Mouse (Mus musculus) forebrain, embryonic 16.5 days (tissue): ENCODE data around the gene Gm12184. TPM values are rescaled to one million over a fixed set of nuclear protein-coding genes. Genes with fewer than 3 reads are reported as not detected.

ENCODE experiments used
- ATAC-seq: fragments of 200-750 bp; cut with Nextera tagmentation; 2 replicates; pipeline ENCODE4 v1.8.0; 2017; ENCODE audit warnings: mild to moderate bottlenecking, moderate library complexity
- H3K27ac ChIP-seq: fragments of 300-500 bp; sonication (generic); 2 replicates; pipeline ENCODE4 v1.5.1; 2014; ENCODE audit warnings: low read length, control low read depth
- H3K27me3 ChIP-seq: fragments of 300-500 bp; sonication (generic); replicated peaks from 2 replicates; pipeline ENCODE4 v1.6.1; 2014; ENCODE audit warnings: low read length; ENCODE audit not compliant: control insufficient read depth, insufficient read depth
- H3K36me3 ChIP-seq: fragments of 300-500 bp; sonication (generic); 2 replicates; pipeline ENCODE4 v1.6.1; 2014; ENCODE audit not compliant: control insufficient read depth, insufficient read depth
- H3K4me1 ChIP-seq: fragments of 300-500 bp; sonication (generic); replicated peaks from 2 replicates; pipeline ENCODE4 v1.6.1; 2014; ENCODE audit warnings: low read length; ENCODE audit not compliant: control insufficient read depth, insufficient read depth
- H3K4me2 ChIP-seq: fragments of 300-500 bp; sonication (generic); 2 replicates; pipeline ENCODE4 v1.6.1; 2014; ENCODE audit warnings: mild to moderate bottlenecking, low read length, control low read depth
- H3K4me3 ChIP-seq: fragments of 300-500 bp; sonication (generic); replicated peaks from 2 replicates; pipeline ENCODE4 v1.5.1; 2014; ENCODE audit warnings: mild to moderate bottlenecking, low read length, control low read depth
- H3K9ac ChIP-seq: fragments of 300-500 bp; sonication (generic); replicated peaks from 2 replicates; pipeline ENCODE4 v1.6.1; 2014; ENCODE audit warnings: low read depth, low read length, control low read depth
- H3K9me3 ChIP-seq: fragments of 300-500 bp; sonication (generic); 2 replicates; pipeline ENCODE4 v1.6.1; 2016; ENCODE audit warnings: low read length; ENCODE audit not compliant: control insufficient read depth
- WGBS: fragments of 180-500 bp; shearing (Covaris S2); extraction: QIAGEN DNeasy Blood & Tissue Kit; methylation state at CpG from one replicate; pipeline ENCODE4 v1.1.7; 2014; 5-methylcytosine and 5-hydroxymethylcytosine counted together
- polyA plus RNA-seq: library from polyadenylated mRNA; unstranded; fragments of >200 nt; fragmentation: Nextera tagmentation; extraction: Ambion mirVana; gene quantifications from 2 replicates; pipeline ENCODE4 v1.2.1, GENCODE M21; 2015

Gene Gm12184
- polyA plus RNA-seq, 1 experiment from 2014 or later: 3.9 TPM

- Histone ChIP-seq H3K4me1 (0 out of 2 replicates have a peak, but pooled peaks cover 3% of the 10 kb centered on the region), H3K9me3 (no peaks in the 10 kb centered on the region), H3K27me3 (no peaks in the 10 kb centered on the region), H3K4me2 (no peak overlapping the region), H3K36me3 (peaks cover 52% of the 10 kb centered on the region), H3K27ac (no peak overlapping the region), H3K4me3 (no peak overlapping the region), H3K9ac (no peak overlapping the region)
- peak; percentile 11; the same call in 1 of the 2 replicates for ATAC-seq
- 59% methylated on average over 16 of the region's 16 CpGs for WGBS
Measured at GRCm38 (mm10) chr11:48808737-48809433, 17.6 kb downstream of the Gm12184 start.

GRCm38 (mm10) chr11:48808304-48808646 is 18.2 kb downstream of the Gm12184 start:
- no peak overlapping the region for H3K9ac ChIP-seq
- no peak overlapping the region for H3K4me2 ChIP-seq
- no peak for ATAC-seq
- no peaks in the 10 kb centered on the region for H3K9me3 ChIP-seq
- no peaks in the 10 kb centered on the region for H3K27me3 ChIP-seq
- no peak overlapping the region for H3K27ac ChIP-seq
- 0 out of 2 replicates have a peak, but pooled peaks cover 1% of the 10 kb centered on the region for H3K4me1 ChIP-seq
- H3K4me3 ChIP-seq: no peak overlapping the region
- H3K36me3 ChIP-seq: peaks cover 58% of the 10 kb centered on the region

DNA sequence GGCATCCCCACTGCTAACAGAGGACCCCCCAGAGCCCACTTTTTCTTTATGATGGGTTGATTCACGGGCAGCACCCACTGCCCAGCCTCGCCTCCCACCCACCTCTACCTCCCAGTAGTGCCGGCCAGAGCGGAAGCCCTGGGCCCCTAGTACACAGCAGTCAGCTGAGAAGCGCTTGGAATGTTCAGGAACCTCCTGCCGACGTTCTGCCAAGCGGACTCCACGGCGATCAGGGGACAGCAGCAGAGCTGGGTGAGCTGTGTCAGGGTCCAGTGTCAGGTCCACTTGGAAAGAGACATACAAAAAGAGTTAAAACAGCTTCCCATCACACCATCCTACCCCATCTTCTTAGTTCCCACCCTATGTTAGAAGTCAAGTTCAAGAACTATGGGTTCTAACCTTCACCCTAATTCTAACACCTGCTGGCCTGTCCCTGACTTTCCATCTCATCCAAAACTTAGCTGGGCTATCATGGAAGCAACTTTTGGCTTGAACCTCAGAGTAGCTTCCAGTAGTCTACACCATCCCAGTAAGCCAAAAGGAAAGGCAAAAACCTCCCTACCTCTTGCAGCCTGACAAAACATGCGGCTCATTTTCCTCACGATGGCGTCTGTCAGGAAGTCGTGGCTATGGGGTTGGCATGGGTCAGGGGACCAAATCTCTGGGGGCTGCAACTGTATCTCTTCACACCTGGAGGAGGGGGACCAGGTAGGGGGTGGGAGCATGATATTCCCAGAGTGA is 18.7 kb downstream of the Gm12184 start:
- H3K27ac ChIP-seq: no peak overlapping the region
- H3K9ac ChIP-seq: no peak overlapping the region
- peaks cover 62% of the 10 kb centered on the region for H3K36me3 ChIP-seq
- H3K4me2 ChIP-seq: no peak overlapping the region
- H3K9me3 ChIP-seq: no peaks in the 10 kb centered on the region
- ATAC-seq: peak; percentile 5; the same call in 1 of the 2 replicates
- 68% methylated on average over 14 of the region's 14 CpGs for WGBS
- peaks cover under 1% of the 10 kb centered on the region; the same call in 1 of the 2 replicates for H3K4me1 ChIP-seq
- no peak overlapping the region for H3K4me3 ChIP-seq
- H3K27me3 ChIP-seq: no peaks in the 10 kb centered on the region

DNA sequence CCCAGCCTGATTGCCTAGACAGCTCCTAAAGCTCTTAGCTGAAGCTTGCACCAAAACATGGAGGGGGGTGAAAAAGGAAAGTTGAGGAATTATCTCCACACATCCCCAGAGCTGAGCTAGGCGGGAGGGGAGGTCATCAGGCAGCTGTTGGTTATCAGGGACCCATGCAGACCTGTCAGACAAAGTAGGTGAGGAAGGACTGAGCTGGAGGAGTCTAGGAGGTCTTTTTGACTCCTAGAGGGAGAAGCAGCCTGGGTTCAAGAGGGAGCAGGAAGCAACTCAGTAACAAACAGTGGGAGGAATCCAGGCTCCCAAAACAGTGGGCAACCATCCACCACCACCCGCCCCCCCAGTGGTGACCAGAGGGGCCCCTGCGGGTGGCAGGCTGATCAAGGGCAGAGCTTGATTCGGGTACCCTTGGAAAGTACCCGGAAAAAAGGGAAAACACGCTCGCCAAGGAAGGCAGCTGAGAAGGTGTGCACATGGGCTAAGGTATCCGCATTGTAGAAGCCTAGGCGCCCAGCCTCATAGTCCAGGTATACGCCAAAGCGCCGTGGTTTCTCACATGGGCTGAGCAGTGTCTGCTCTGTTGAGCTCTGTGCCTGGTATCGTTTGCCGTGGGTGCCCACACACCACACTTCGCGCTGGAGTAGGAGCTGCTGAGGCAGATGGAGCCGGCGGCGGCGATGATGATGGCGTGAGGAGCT is 19.4 kb downstream of the Gm12184 start:
- 56% methylated on average over 21 of the region's 21 CpGs for WGBS
- peaks cover 65% of the 10 kb centered on the region for H3K36me3 ChIP-seq
- no peaks in the 10 kb centered on the region for H3K9me3 ChIP-seq
- H3K4me3 ChIP-seq: no peak overlapping the region
- H3K9ac ChIP-seq: no peak overlapping the region
- H3K4me1 ChIP-seq: peaks cover 8% of the 10 kb centered on the region
- peak; percentile 24; the same call in 1 of the 2 replicates for ATAC-seq
- H3K27me3 ChIP-seq: no peaks in the 10 kb centered on the region
- H3K27ac ChIP-seq: no peak overlapping the region
- no peak overlapping the region for H3K4me2 ChIP-seq

DNA sequence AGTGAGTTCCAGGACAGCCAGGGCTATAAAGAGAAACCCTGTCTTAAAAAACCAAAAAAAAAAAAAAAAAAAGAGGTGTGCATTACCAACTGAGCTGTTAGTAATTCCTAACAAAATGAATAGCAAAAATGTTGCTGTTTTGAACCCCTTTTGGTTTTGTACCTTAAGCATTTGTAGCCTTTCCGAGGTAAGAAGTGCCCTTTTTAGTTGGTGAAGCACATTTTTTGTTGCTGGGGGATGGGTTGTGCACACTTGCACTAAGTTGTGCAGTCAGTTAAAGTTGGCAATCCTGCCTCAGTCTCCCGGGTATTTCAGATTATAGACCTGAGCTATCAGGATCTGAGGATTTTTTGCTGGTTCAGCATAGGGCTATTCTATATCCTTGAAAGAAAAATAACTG is 21.5 kb downstream of the Gm12184 start:
- Histone ChIP-seq H3K36me3 (peaks cover 55% of the 10 kb centered on the region), H3K27ac (no peak overlapping the region), H3K9me3 (no peaks in the 10 kb centered on the region), H3K9ac (no peak overlapping the region), H3K27me3 (no peaks in the 10 kb centered on the region), H3K4me3 (no peak overlapping the region), H3K4me2 (no peak overlapping the region), H3K4me1 (peaks cover 19% of the 10 kb centered on the region)
- 85% methylated on average over 2 of the region's 2 CpGs for WGBS
- no peak for ATAC-seq

- no peak overlapping the region for H3K9ac ChIP-seq
- no peak for ATAC-seq
- 95% methylated on average over 2 of the region's 2 CpGs for WGBS
Measured at GRCm38 (mm10) chr11:48803988-48804387, 22.5 kb downstream of the Gm12184 start.

GRCm38 (mm10) chr11:48801831-48802772 is 24.4 kb downstream of the Gm12184 start:
- Histone ChIP-seq H3K4me3 (peak overlapping the region; percentile 60), H3K27me3 (no peaks in the 10 kb centered on the region), H3K27ac (no peak overlapping the region), H3K9me3 (no peaks in the 10 kb centered on the region), H3K4me1 (peaks cover 33% of the 10 kb centered on the region), H3K36me3 (peaks cover 42% of the 10 kb centered on the region), H3K4me2 (peak overlapping the region; percentile 97), H3K9ac (peak overlapping the region; percentile 87)
- no peak for ATAC-seq
- WGBS: 82% methylated on average over 17 of the region's 17 CpGs

More at GRCm38 (mm10) chr11:48803988-48804387, 22.5 kb downstream of the Gm12184 start:
- Histone ChIP-seq H3K36me3 (peaks cover 52% of the 10 kb centered on the region), H3K27me3 (no peaks in the 10 kb centered on the region), H3K27ac (no peak overlapping the region), H3K4me2 (no peak overlapping the region), H3K9me3 (no peaks in the 10 kb centered on the region), H3K4me3 (no peak overlapping the region), H3K4me1 (peaks cover 22% of the 10 kb centered on the region)

DNA sequence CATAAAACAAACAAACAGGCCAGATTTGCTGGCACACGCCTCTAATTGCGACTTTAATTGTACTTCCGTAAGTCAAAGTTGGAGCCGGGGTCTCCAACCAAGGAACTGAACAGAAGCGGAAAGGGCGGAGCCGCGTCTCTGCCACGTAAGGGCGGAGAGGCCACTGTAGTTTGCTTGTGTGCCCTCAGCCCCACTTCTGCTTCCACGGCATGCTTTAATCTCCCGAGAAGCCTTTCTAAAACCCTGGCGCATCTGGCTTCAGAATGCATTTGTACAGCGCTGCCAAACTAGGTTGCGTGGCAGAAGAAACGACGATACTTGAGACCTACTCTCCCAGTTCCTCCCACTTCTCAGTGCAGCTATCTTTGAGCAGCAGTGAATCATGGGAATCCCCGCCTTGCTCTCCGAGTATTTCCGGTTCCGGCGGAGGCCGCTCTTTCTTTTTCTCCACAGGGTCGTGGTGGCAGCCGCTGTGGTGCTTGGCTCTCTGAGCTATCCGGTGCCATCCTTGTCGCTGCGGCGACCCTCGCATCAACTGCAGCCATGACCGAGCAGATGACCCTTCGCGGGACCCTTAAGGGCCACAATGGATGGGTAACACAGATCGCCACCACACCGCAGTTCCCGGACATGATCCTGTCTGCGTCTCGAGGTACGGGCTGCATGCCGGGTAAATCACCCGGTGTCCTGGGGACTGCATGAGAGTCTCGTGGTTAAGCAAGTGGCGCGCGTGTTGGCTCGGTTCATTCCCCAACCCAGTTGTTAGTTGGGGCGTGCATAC is 26.3 kb downstream of the Gm12184 start, which contains the start of gene Rack1:
TSS of gene Rack1 (plus strand) at position 412 of the 781 bp plus-strand sequence.
- WGBS: under 1% methylated on average over 47 of the region's 47 CpGs
- peak; percentile 93 for ATAC-seq
- Histone ChIP-seq H3K9ac (peak within 1 kb of the TSS; percentile 87), H3K4me3 (peak within 1 kb of the TSS; percentile 60), H3K4me2 (peak within 1 kb of the TSS; percentile 97), H3K9me3 (no peaks in the 10 kb centered on the region), H3K27ac (peak within 1 kb of the TSS; percentile 98), H3K4me1 (peaks cover 33% of the 10 kb centered on the region), H3K27me3 (no peaks in the 10 kb centered on the region), H3K36me3 (peaks cover 24% of the 10 kb centered on the region)
